Mouse (Mus musculus) hindbrain, embryonic 10.5 days (tissue): ENCODE data around the gene Duoxa1. TPM values are rescaled to one million over a fixed set of nuclear protein-coding genes. Genes with fewer than 3 reads are reported as not detected.

Source experiments
- DNase-seq: peaks from one replicate; pipeline ENCODE4 v3.0.0-alpha.2; 2017; ENCODE audit warnings: low spot score
- H3K27ac ChIP-seq: fragments of 300-500 bp; sonication (generic); 2 replicates; pipeline ENCODE4 v1.5.1; 2016; ENCODE audit warnings: mild to moderate bottlenecking, moderate library complexity
- H3K27me3 ChIP-seq: fragments of 300-500 bp; sonication (generic); 2 replicates; pipeline ENCODE4 v1.6.1; 2016; ENCODE audit warnings: mild to moderate bottlenecking; ENCODE audit not compliant: poor library complexity, insufficient read depth, severe bottlenecking
- H3K36me3 ChIP-seq: fragments of 300-500 bp; sonication (generic); 2 replicates; pipeline ENCODE4 v1.6.1; 2016; ENCODE audit warnings: mild to moderate bottlenecking, moderate library complexity
- H3K4me1 ChIP-seq: fragments of 300-500 bp; sonication (generic); replicated peaks from 2 replicates; pipeline ENCODE4 v1.6.1; 2016; ENCODE audit warnings: mild to moderate bottlenecking
- H3K4me3 ChIP-seq: fragments of 300-500 bp; sonication (generic); 2 replicates; pipeline ENCODE4 v1.5.1; 2016; ENCODE audit warnings: mild to moderate bottlenecking, moderate library complexity
- H3K9me3 ChIP-seq: fragments of 300-500 bp; sonication (generic); 2 replicates; pipeline ENCODE4 v1.6.1; 2016; ENCODE audit warnings: mild to moderate bottlenecking, moderate library complexity
- WGBS: fragments of 180-500 bp; shearing (Covaris S2); methylation state at CpG from one replicate; pipeline ENCODE4 v1.1.7; 2016; 5-methylcytosine and 5-hydroxymethylcytosine counted together
- polyA plus RNA-seq: library from polyadenylated mRNA; unstranded; fragments of >200 nt; fragmentation: Nextera tagmentation; extraction: Ambion mirVana; gene quantifications from 2 replicates; pipeline ENCODE4 v1.2.1, GENCODE M21; 2016

Gene Duoxa1
- not detected in 2 replicates for polyA plus RNA-seq

- Histone ChIP-seq H3K9me3 (no peaks in the 10 kb centered on the region), H3K27ac (no peak within 1 kb of the TSS), H3K4me3 (peak within 1 kb of the TSS; percentile 44), H3K27me3 (peaks cover 82% of the 10 kb centered on the region), H3K36me3 (no peaks in the 10 kb centered on the region), H3K4me1 (peaks cover 12% of the 10 kb centered on the region)
- peak; percentile 21 for DNase-seq
- 4% methylated on average over 24 of the region's 24 CpGs for WGBS
Measured at GRCm38 (mm10) chr2:122313536-122313935, at the start of gene Duoxa1. Duoxa1 (minus strand) TSS chr2:122313730.

- Histone ChIP-seq H3K27me3 (no peaks in the 10 kb centered on the region), H3K4me3 (no peak overlapping the region), H3K36me3 (peaks cover 70% of the 10 kb centered on the region), H3K9me3 (no peaks in the 10 kb centered on the region), H3K4me1 (peaks cover 39% of the 10 kb centered on the region), H3K27ac (no peak overlapping the region)
- no peak for DNase-seq
- 82% methylated on average over 13 of the region's 13 CpGs for whole genome bisulfite sequencing
Measured at GRCm38 (mm10) chr2:122362622-122363523, 49.3 kb upstream of the Duoxa1 start.

- no peaks in the 10 kb centered on the region for H3K27me3 ChIP-seq
- H3K4me1 ChIP-seq, result peaks cover 30% of the 10 kb centered on the region
- DNase-seq, result no peak
- H3K9me3 ChIP-seq, result no peaks in the 10 kb centered on the region
- H3K36me3 ChIP-seq, result peaks cover 78% of the 10 kb centered on the region
- H3K27ac ChIP-seq, result peak overlapping the region; percentile 30; the same call in 1 of the 2 replicates
- WGBS, result 69% methylated on average over 10 of the region's 10 CpGs
- no peak overlapping the region for H3K4me3 ChIP-seq
Measured at GRCm38 (mm10) chr2:122361868-122362621, 48.5 kb upstream of the Duoxa1 start.

- Histone ChIP-seq H3K36me3 (peaks cover 84% of the 10 kb centered on the region), H3K9me3 (no peaks in the 10 kb centered on the region), H3K27ac (no peak overlapping the region), H3K27me3 (no peaks in the 10 kb centered on the region), H3K4me3 (no peak overlapping the region), H3K4me1 (peaks cover 24% of the 10 kb centered on the region)
- no peak for DNase-seq
- WGBS, result 93% methylated on average over 6 of the region's 6 CpGs
Measured at GRCm38 (mm10) chr2:122361181-122361580, 47.7 kb upstream of the Duoxa1 start.

- WGBS, result 89% methylated on average over 6 of the region's 6 CpGs
- peaks cover 88% of the 10 kb centered on the region for H3K36me3 ChIP-seq
- H3K4me1 ChIP-seq, result peaks cover 25% of the 10 kb centered on the region
- H3K9me3 ChIP-seq, result no peaks in the 10 kb centered on the region
- no peak overlapping the region for H3K27ac ChIP-seq
- no peak overlapping the region for H3K4me3 ChIP-seq
- H3K27me3 ChIP-seq, result no peaks in the 10 kb centered on the region
- DNase-seq, result no peak
Measured at GRCm38 (mm10) chr2:122360310-122360709, 46.8 kb upstream of the Duoxa1 start.

- DNase-seq, result no peak
- no peaks in the 10 kb centered on the region for H3K27me3 ChIP-seq
- no peak overlapping the region for H3K27ac ChIP-seq
- WGBS, result 90% methylated on average over 3 of the region's 3 CpGs
- H3K4me3 ChIP-seq, result no peak overlapping the region
- peaks cover 51% of the 10 kb centered on the region for H3K4me1 ChIP-seq
- H3K36me3 ChIP-seq, result peaks cover 90% of the 10 kb centered on the region
- H3K9me3 ChIP-seq, result no peaks in the 10 kb centered on the region
Measured at GRCm38 (mm10) chr2:122356187-122356586, 42.7 kb upstream of the Duoxa1 start.

- 91% methylated on average over 5 of the region's 5 CpGs for WGBS
- peaks cover 52% of the 10 kb centered on the region for H3K4me1 ChIP-seq
- no peaks in the 10 kb centered on the region for H3K9me3 ChIP-seq
- H3K4me3 ChIP-seq, result no peak overlapping the region
- H3K27me3 ChIP-seq, result no peaks in the 10 kb centered on the region
- 0 out of 2 replicates have a peak overlapping the region, but pooled peaks have one; percentile 23 for H3K27ac ChIP-seq
- DNase-seq, result no peak
- H3K36me3 ChIP-seq, result peaks cover 87% of the 10 kb centered on the region
Measured at GRCm38 (mm10) chr2:122355389-122355788, 41.9 kb upstream of the Duoxa1 start.

- Histone ChIP-seq H3K4me3 (no peak overlapping the region), H3K9me3 (no peaks in the 10 kb centered on the region), H3K36me3 (peaks cover 82% of the 10 kb centered on the region), H3K27ac (peak overlapping the region; percentile 76; the same call in 1 of the 2 replicates), H3K27me3 (no peaks in the 10 kb centered on the region), H3K4me1 (peaks cover 60% of the 10 kb centered on the region)
- 68% methylated on average over 12 of the region's 12 CpGs for WGBS
- DNase-seq, result no peak
Measured at GRCm38 (mm10) chr2:122354191-122354929, 40.8 kb upstream of the Duoxa1 start.

GRCm38 (mm10) chr2:122353765-122354164 lies 40.2 kb upstream of the Duoxa1 start:
- Histone ChIP-seq H3K27me3 (no peaks in the 10 kb centered on the region), H3K4me1 (peaks cover 66% of the 10 kb centered on the region), H3K36me3 (peaks cover 76% of the 10 kb centered on the region), H3K4me3 (no peak overlapping the region), H3K27ac (peak overlapping the region; percentile 76), H3K9me3 (no peaks in the 10 kb centered on the region)
- DNase-seq, result no peak
- WGBS, result 86% methylated on average over 8 of the region's 8 CpGs

GRCm38 (mm10) chr2:122352992-122353391 lies 39.5 kb upstream of the Duoxa1 start:
- Histone ChIP-seq H3K4me3 (no peak overlapping the region), H3K9me3 (no peaks in the 10 kb centered on the region), H3K4me1 (peaks cover 73% of the 10 kb centered on the region), H3K36me3 (peaks cover 71% of the 10 kb centered on the region), H3K27me3 (no peaks in the 10 kb centered on the region), H3K27ac (peak overlapping the region; percentile 12; the same call in 1 of the 2 replicates)
- WGBS, result 85% methylated on average over 6 of the region's 6 CpGs
- no peak for DNase-seq

GRCm38 (mm10) chr2:122351931-122352329 lies 38.4 kb upstream of the Duoxa1 start:
- H3K4me3 ChIP-seq, result no peak overlapping the region

GRCm38 (mm10) chr2:122351156-122351930 lies 37.8 kb upstream of the Duoxa1 start:
- no peak for DNase-seq
- Histone ChIP-seq H3K27me3 (no peaks in the 10 kb centered on the region), H3K4me3 (no peak overlapping the region), H3K36me3 (peaks cover 55% of the 10 kb centered on the region), H3K4me1 (peaks cover 76% of the 10 kb centered on the region), H3K27ac (peak overlapping the region; percentile 67), H3K9me3 (no peaks in the 10 kb centered on the region)
- 76% methylated on average over 5 of the region's 5 CpGs for WGBS

More at GRCm38 (mm10) chr2:122351931-122352329, 38.4 kb upstream of the Duoxa1 start:
- DNase-seq, result no peak
- Histone ChIP-seq H3K9me3 (no peaks in the 10 kb centered on the region), H3K27me3 (no peaks in the 10 kb centered on the region), H3K27ac (peak overlapping the region; percentile 67), H3K4me1 (peaks cover 77% of the 10 kb centered on the region), H3K36me3 (peaks cover 60% of the 10 kb centered on the region)
- WGBS, result 52% methylated on average over 4 of the region's 4 CpGs
